In genomic region chr12:108265831-108266619, GRCm38 (mm10) we compare ENCODE assay signal across 8 mouse cellular contexts. TPM values are rescaled to one million over a fixed set of nuclear protein-coding genes. Genes with fewer than 3 reads are reported as not detected.
DNase-seq lines count a peak whose midpoint lies in the region; ATAC-seq and TF ChIP-seq lines count a peak whose summit lies in the region.

No protein-coding gene starts in this region.

- H3K27ac ChIP-seq in layer of hippocampus, adult 2 months: peak overlapping the region; percentile 78
- H3K27ac ChIP-seq in heart, embryonic 16.5 days (ENCODE audit: low read length): no peak overlapping the region
- H3K27ac ChIP-seq in limb, embryonic 12.5 days: 0 out of 2 replicates have a peak overlapping the region, but pooled peaks have one; percentile 2
- peak overlapping the region; percentile 92 for H3K27ac ChIP-seq in neural tube, embryonic 11.5 days (ENCODE audit: low read depth, low read length)

- no peak for DNase-seq in layer of hippocampus, adult 2 months (ENCODE audit: low spot score in 2 of 2)
- DNase-seq in layer of hippocampus, adult 9-10 months (ENCODE audit: low spot score): no peak
- peak; percentile 63 for DNase-seq in embryo, embryonic 9.5 days (ENCODE audit: extremely low spot score)
- peak; percentile 80 for DNase-seq in neural tube, embryonic 11.5 days (ENCODE audit: low spot score)
- no peak for DNase-seq in B cell, adult 2 months
- no peak for DNase-seq in adrenal gland, adult 2 months

- no peak for ATAC-seq in heart, embryonic 16.5 days (replicated peaks; ENCODE audit: extremely low read depth, insufficient read depth, low FRiP score)
- ATAC-seq in limb, embryonic 12.5 days (ENCODE audit: insufficient number of reproducible peaks, insufficient read depth, low FRiP score, low TSS enrichment, low read depth): no peak
- ATAC-seq in neural tube, embryonic 11.5 days (ENCODE audit: insufficient read depth, low FRiP score, low TSS enrichment): peak; percentile 90

- no peaks in the 10 kb centered on the region for H3K36me3 ChIP-seq in heart, embryonic 16.5 days (ENCODE audit: control insufficient read depth, insufficient read depth)
- H3K36me3 ChIP-seq in limb, embryonic 12.5 days: peaks cover 5% of the 10 kb centered on the region; the same call in 1 of the 2 replicates
- H3K36me3 ChIP-seq in neural tube, embryonic 11.5 days (ENCODE audit: control insufficient read depth, insufficient read depth, low read length): 0 out of 2 replicates have a peak, but pooled peaks cover 2% of the 10 kb centered on the region

- no peak overlapping the region; the same call in 1 of the 2 replicates for H3K9ac ChIP-seq in heart, embryonic 16.5 days (ENCODE audit: low read length)
- peak overlapping the region; percentile 42; the same call in 1 of the 2 replicates for H3K9ac ChIP-seq in limb, embryonic 12.5 days (replicated peaks)
- H3K9ac ChIP-seq in neural tube, embryonic 11.5 days (ENCODE audit: low read length): peak overlapping the region; percentile 69

- 0 out of 2 replicates have a peak overlapping the region, but pooled peaks have one; percentile 0 for H3K4me2 ChIP-seq in heart, embryonic 16.5 days (ENCODE audit: low read depth, low read length)
- peak overlapping the region; percentile 46 for H3K4me2 ChIP-seq in limb, embryonic 12.5 days
- peak overlapping the region; percentile 38 for H3K4me2 ChIP-seq in neural tube, embryonic 11.5 days (ENCODE audit: low read depth)

- peak overlapping the region; percentile 26 for H3K4me3 ChIP-seq in layer of hippocampus, adult 2 months
- no peak overlapping the region for H3K4me3 ChIP-seq in heart, embryonic 16.5 days (ENCODE audit: low read length)
- H3K4me3 ChIP-seq in limb, embryonic 12.5 days (replicated peaks): peak overlapping the region; percentile 20; the same call in 1 of the 2 replicates
- peak overlapping the region; percentile 9; the same call in 1 of the 2 replicates for H3K4me3 ChIP-seq in neural tube, embryonic 11.5 days (ENCODE audit: low read depth, low read length)

- H3K4me1 ChIP-seq in heart, embryonic 16.5 days (ENCODE audit: control insufficient read depth, insufficient read depth, low read length): peaks cover 63% of the 10 kb centered on the region
- H3K4me1 ChIP-seq in limb, embryonic 12.5 days (replicated peaks): peaks cover 68% of the 10 kb centered on the region
- H3K4me1 ChIP-seq in neural tube, embryonic 11.5 days (ENCODE audit: control insufficient read depth, insufficient read depth, low read length): peaks cover 62% of the 10 kb centered on the region

- no peaks in the 10 kb centered on the region for H3K9me3 ChIP-seq in heart, embryonic 16.5 days (replicated peaks; ENCODE audit: control insufficient read depth, low read length)
- H3K9me3 ChIP-seq in limb, embryonic 12.5 days: no peaks in the 10 kb centered on the region
- H3K9me3 ChIP-seq in neural tube, embryonic 11.5 days (ENCODE audit: control insufficient read depth, low read length): no peaks in the 10 kb centered on the region

- no peaks in the 10 kb centered on the region for H3K27me3 ChIP-seq in heart, embryonic 16.5 days (ENCODE audit: control insufficient read depth, insufficient read depth, low read length)
- no peaks in the 10 kb centered on the region; the same call in 1 of the 2 replicates for H3K27me3 ChIP-seq in limb, embryonic 12.5 days
- no peaks in the 10 kb centered on the region for H3K27me3 ChIP-seq in neural tube, embryonic 11.5 days (ENCODE audit: control insufficient read depth, insufficient read depth, low read length)

- 40% methylated on average over 27 of the region's 27 CpGs for WGBS in heart, embryonic 16.5 days
- 19% methylated on average over 27 of the region's 27 CpGs for WGBS in limb, embryonic 12.5 days
- WGBS in neural tube, embryonic 11.5 days: 9% methylated on average over 27 of the region's 27 CpGs

- TF ChIP-seq CTCF in layer of hippocampus, adult 2 months (conservative IDR thresholded peaks at IDR 0.05): no peak

RNA-seq across cellular contexts. Expression of gene Ccdc85c, which starts 9.2 kb away (rescaled TPM):
- total RNA-seq in layer of hippocampus, adult 2 months (2021): 10 to 100 TPM; 68.4 to 68.5 TPM
- polyA plus RNA-seq in heart, embryonic 16.5 days (2015; fragmentation: Nextera tagmentation; extraction: Ambion mirVana): 4.2 and 4.6 TPM in 2 replicates
- 5.2 and 6.6 TPM in 2 replicates for polyA plus RNA-seq in limb, embryonic 12.5 days (2016; fragmentation: Nextera tagmentation; extraction: Ambion mirVana)
- 18.9 and 20.3 TPM in 2 replicates for polyA plus RNA-seq in neural tube, embryonic 11.5 days (2014; fragmentation: Nextera tagmentation; extraction: Ambion mirVana)
- 10 to 100 TPM; 19.0 to 26.9 TPM for total RNA-seq in adrenal gland, adult 2 months (2021)
- 35.3 and 38.0 TPM in 2 replicates for polyA plus RNA-seq in adrenal gland, adult 2 months (2012; rRNA removed)

RNA-seq across cellular contexts. Expression of gene Hhipl1, which starts 40.0 kb away (rescaled TPM):
- 1 to 10 TPM; 5.1 to 6.4 TPM for total RNA-seq in layer of hippocampus, adult 2 months (2021)
- polyA plus RNA-seq in heart, embryonic 16.5 days (2015; fragmentation: Nextera tagmentation; extraction: Ambion mirVana): 0.84 and 0.95 TPM in 2 replicates
- 0.50 and 0.53 TPM in 2 replicates for polyA plus RNA-seq in limb, embryonic 12.5 days (2016; fragmentation: Nextera tagmentation; extraction: Ambion mirVana)
- polyA plus RNA-seq in neural tube, embryonic 11.5 days (2014; fragmentation: Nextera tagmentation; extraction: Ambion mirVana): 1.0 TPM in 2 replicates
- under 1 TPM; 0.69 to 0.76 TPM for total RNA-seq in adrenal gland, adult 2 months (2021)
- 0.85 and 1.4 TPM in 2 replicates for polyA plus RNA-seq in adrenal gland, adult 2 months (2012; rRNA removed)

Comparison
In these comparisons a context has a peak if more than half of its experiments do, and no peak if none do; other contexts are left out.
1. DNase-seq: peak in embryo, embryonic 9.5 days (single experiment) and neural tube, embryonic 11.5 days (single experiment); none in layer of hippocampus, adult 2 months (0 of 2), layer of hippocampus, adult 9-10 months (single experiment), B cell, adult 2 months (0 of 2) and adrenal gland, adult 2 months (single experiment).
2. Peak in every context shown above with its lines, with median percentiles within 50 percentile points of each other: H3K4me2 ChIP-seq.